Mouse (Mus musculus) intestine, embryonic 16.5 days (tissue): ENCODE measurements around the gene Klhdc1. TPM values are rescaled to one million over a fixed set of nuclear protein-coding genes. Genes with fewer than 3 reads are reported as not detected.

Experiments
- ATAC-seq: fragments of 200-750 bp; cut with Nextera tagmentation; 2 replicates; pipeline ENCODE4 v1.8.0; 2017; ENCODE audit warnings: moderate TSS enrichment, moderate library complexity
- H3K27ac ChIP-seq: fragments of 300-500 bp; sonication (generic); 2 replicates; pipeline ENCODE4 v1.5.1; 2014; ENCODE audit warnings: mild to moderate bottlenecking, low read length
- H3K27me3 ChIP-seq: fragments of 300-500 bp; sonication (generic); replicated peaks from 2 replicates; pipeline ENCODE4 v1.6.1; 2014; ENCODE audit warnings: low read length, control low read depth, mixed read lengths; ENCODE audit not compliant: control insufficient read depth, insufficient read depth
- H3K36me3 ChIP-seq: fragments of 300-500 bp; sonication (generic); 2 replicates; pipeline ENCODE4 v1.6.1; 2014; ENCODE audit warnings: low read length, control low read depth; ENCODE audit not compliant: control insufficient read depth, insufficient read depth
- H3K4me1 ChIP-seq: fragments of 300-500 bp; sonication (generic); 2 replicates; pipeline ENCODE4 v1.6.1; 2014; ENCODE audit warnings: low read length, control low read depth, mixed read lengths; ENCODE audit not compliant: control insufficient read depth, insufficient read depth
- H3K4me2 ChIP-seq: fragments of 300-500 bp; sonication (generic); 2 replicates; pipeline ENCODE4 v1.6.1; 2014; ENCODE audit warnings: low read depth, low read length, control low read depth
- H3K4me3 ChIP-seq: fragments of 300-500 bp; sonication (generic); 2 replicates; pipeline ENCODE4 v1.5.1; 2014; ENCODE audit warnings: mild to moderate bottlenecking, low read length
- H3K9ac ChIP-seq: fragments of 300-500 bp; sonication (generic); 2 replicates; pipeline ENCODE4 v1.6.1; 2014; ENCODE audit warnings: low read depth, low read length
- H3K9me3 ChIP-seq: fragments of 300-500 bp; sonication (generic); 2 replicates; pipeline ENCODE4 v1.6.1; 2016; ENCODE audit warnings: low read length, control low read depth; ENCODE audit not compliant: control insufficient read depth
- WGBS: fragments of 180-500 bp; shearing (Covaris S2); extraction: QIAGEN DNeasy Blood & Tissue Kit; methylation state at CpG from one replicate; pipeline ENCODE4 v1.1.7; 2014; 5-methylcytosine and 5-hydroxymethylcytosine counted together
- polyA plus RNA-seq: library from polyadenylated mRNA; unstranded; fragments of >200 nt; fragmentation: Nextera tagmentation; extraction: Ambion mirVana; gene quantifications from 2 replicates; pipeline ENCODE4 v1.2.1, GENCODE M21; 2015

Gene Klhdc1
- polyA plus RNA-seq, 1 experiment from 2014 or later = 5.2 TPM

- no peak for ATAC-seq
- H3K4me3 ChIP-seq = no peak overlapping the region
These were observed 12.8 kb downstream of the Klhdc1 start for GRCm38 (mm10) chr12:69253806-69254205.

GRCm38 (mm10) chr12:69257836-69258235 is 16.9 kb downstream of the Klhdc1 start:
- no peaks in the 10 kb centered on the region for H3K36me3 ChIP-seq
- H3K4me1 ChIP-seq = no peaks in the 10 kb centered on the region
- no peak for ATAC-seq
- H3K4me2 ChIP-seq = no peak overlapping the region
- no peak overlapping the region for H3K4me3 ChIP-seq
- no peaks in the 10 kb centered on the region for H3K9me3 ChIP-seq
- WGBS = 78% methylated on average over 11 of the region's 11 CpGs
- H3K27me3 ChIP-seq = no peaks in the 10 kb centered on the region
- H3K9ac ChIP-seq = no peak overlapping the region
- no peak overlapping the region for H3K27ac ChIP-seq

More at GRCm38 (mm10) chr12:69253806-69254205, 12.8 kb downstream of the Klhdc1 start:
- WGBS = 90% methylated on average over 1 of the region's 1 CpGs
- Histone ChIP-seq H3K27ac (no peak overlapping the region), H3K4me2 (no peak overlapping the region), H3K36me3 (no peaks in the 10 kb centered on the region), H3K9ac (no peak overlapping the region), H3K27me3 (no peaks in the 10 kb centered on the region), H3K9me3 (no peaks in the 10 kb centered on the region), H3K4me1 (no peaks in the 10 kb centered on the region)

DNA sequence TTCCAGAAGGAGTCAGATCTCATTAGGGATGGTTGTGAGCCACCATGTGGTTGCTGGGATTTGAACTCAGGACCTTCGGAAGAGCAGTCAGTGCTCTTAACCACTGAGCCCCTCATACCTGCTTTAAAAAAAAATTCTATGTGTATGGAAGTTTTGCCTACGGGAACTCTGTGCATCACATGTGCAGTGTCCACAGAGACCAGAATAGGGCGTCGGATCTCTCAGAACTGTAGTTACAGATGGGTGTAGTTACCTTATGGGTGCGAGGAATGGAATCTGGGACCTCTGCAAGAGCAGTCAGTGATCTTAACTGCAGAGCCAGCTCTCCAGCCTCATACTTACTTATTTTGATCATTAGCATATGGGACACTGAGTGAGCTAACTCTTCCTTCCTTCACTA is 21.3 kb downstream of the Klhdc1 start:
- Histone ChIP-seq H3K9ac (no peak overlapping the region), H3K36me3 (no peaks in the 10 kb centered on the region), H3K4me1 (no peaks in the 10 kb centered on the region), H3K4me3 (no peak overlapping the region), H3K9me3 (no peaks in the 10 kb centered on the region), H3K4me2 (no peak overlapping the region), H3K27ac (no peak overlapping the region), H3K27me3 (no peaks in the 10 kb centered on the region)
- 94% methylated on average over 5 of the region's 5 CpGs for WGBS
- ATAC-seq = no peak

GRCm38 (mm10) chr12:69265031-69265430 is 24.1 kb downstream of the Klhdc1 start:
- H3K4me3 ChIP-seq = no peak overlapping the region
- no peaks in the 10 kb centered on the region for H3K27me3 ChIP-seq
- H3K4me1 ChIP-seq = no peaks in the 10 kb centered on the region
- H3K9me3 ChIP-seq = no peaks in the 10 kb centered on the region
- 88% methylated on average over 3 of the region's 3 CpGs for WGBS
- no peak overlapping the region for H3K27ac ChIP-seq
- H3K4me2 ChIP-seq = no peak overlapping the region
- ATAC-seq = no peak
- H3K9ac ChIP-seq = no peak overlapping the region
- H3K36me3 ChIP-seq = no peaks in the 10 kb centered on the region

- no peak overlapping the region for H3K9ac ChIP-seq
- no peak overlapping the region for H3K4me2 ChIP-seq
- no peak for ATAC-seq
- no peak overlapping the region for H3K27ac ChIP-seq
- no peaks in the 10 kb centered on the region for H3K27me3 ChIP-seq
- no peaks in the 10 kb centered on the region for H3K9me3 ChIP-seq
- no peak overlapping the region for H3K4me3 ChIP-seq
- no peaks in the 10 kb centered on the region for H3K36me3 ChIP-seq
- no peaks in the 10 kb centered on the region for H3K4me1 ChIP-seq
- whole genome bisulfite sequencing = 77% methylated on average over 11 of the region's 11 CpGs
These were observed 27.1 kb downstream of the Klhdc1 start for GRCm38 (mm10) chr12:69267956-69268632.

DNA sequence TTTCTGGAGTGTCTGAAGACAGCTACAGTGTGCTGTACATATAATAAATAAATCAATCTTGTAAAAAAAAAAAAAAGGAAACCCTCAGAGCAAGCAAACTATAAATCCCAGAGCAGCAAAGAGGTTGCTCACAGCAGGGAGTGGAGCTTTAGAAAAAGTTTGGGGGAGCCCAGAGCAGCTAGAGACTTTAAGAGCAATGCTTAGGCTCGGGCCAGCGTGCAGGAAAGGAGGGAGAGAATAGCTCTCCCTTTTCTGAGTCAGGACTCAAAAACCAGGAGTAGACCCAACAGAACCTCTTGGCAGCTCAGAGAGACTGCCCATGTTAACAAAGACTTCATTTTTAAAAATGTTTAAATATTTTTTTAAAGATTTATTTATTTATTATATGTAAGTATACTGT is 28.0 kb downstream of the Klhdc1 start:
- no peaks in the 10 kb centered on the region for H3K27me3 ChIP-seq
- WGBS = 92% methylated on average over 2 of the region's 2 CpGs

DNA sequence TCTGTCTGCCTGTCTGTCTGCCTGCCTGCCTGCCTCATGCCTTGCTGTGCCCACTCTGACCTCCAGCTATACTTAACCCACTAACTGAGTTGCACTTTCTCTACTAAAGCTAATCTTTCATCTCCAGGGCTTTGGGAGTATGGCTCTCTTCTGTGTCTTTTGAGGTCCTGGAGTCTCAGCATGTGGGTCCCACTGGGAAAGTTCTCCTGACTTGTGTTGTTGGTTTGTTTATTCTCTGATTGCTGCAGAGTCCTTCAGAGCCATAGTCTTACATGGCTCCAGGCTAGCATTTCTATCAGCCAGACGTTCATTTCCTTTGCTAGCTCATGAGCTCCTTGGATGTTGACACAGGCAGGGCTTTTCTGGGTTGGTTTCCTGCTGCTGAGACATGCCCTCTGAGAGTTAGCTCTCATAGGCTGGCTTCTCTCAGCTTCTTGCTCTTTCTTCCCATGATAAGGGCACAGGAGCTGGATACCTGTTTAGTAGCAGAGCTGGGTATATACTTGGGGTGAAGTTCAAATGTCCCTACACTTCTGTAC is 39.0 kb downstream of the Klhdc1 start:
- Histone ChIP-seq H3K27ac (no peak overlapping the region), H3K4me2 (no peak overlapping the region), H3K4me3 (no peak overlapping the region), H3K4me1 (no peaks in the 10 kb centered on the region), H3K27me3 (no peaks in the 10 kb centered on the region), H3K9me3 (no peaks in the 10 kb centered on the region), H3K36me3 (no peaks in the 10 kb centered on the region), H3K9ac (no peak overlapping the region)
- 12% methylated on average over 1 of the region's 1 CpGs for WGBS
- no peak for ATAC-seq

More for the DNA sequence above, 28.0 kb downstream of the Klhdc1 start:
- Histone ChIP-seq H3K36me3 (no peaks in the 10 kb centered on the region), H3K4me2 (no peak overlapping the region), H3K4me3 (no peak overlapping the region), H3K9me3 (no peaks in the 10 kb centered on the region), H3K9ac (no peak overlapping the region), H3K4me1 (no peaks in the 10 kb centered on the region), H3K27ac (no peak overlapping the region)
- no peak for ATAC-seq

DNA sequence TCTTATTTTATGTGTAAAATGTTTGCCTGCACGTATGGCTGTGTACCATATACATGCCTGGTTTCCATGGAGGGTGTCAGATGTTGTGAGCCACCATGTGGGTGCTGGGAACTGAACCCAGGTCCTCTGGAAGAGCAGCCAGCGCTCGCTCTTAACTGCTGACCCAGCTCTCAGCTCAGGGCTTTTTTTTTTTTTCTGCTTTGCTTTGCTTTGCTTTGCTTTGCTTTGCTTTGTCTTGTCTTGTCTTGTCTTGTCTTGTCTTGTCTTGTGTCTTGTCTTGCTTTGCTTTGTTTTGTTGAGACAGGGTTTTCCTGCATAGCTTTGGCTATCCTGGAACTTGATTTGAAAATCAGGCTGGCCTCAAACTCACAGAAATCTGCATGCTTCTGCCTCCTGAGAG is 39.9 kb downstream of the Klhdc1 start:
- no peak overlapping the region for H3K27ac ChIP-seq
- no peaks in the 10 kb centered on the region for H3K27me3 ChIP-seq
- no peaks in the 10 kb centered on the region for H3K4me1 ChIP-seq
- ATAC-seq = no peak
- H3K9me3 ChIP-seq = no peaks in the 10 kb centered on the region
- H3K4me2 ChIP-seq = no peak overlapping the region
- H3K9ac ChIP-seq = no peak overlapping the region
- WGBS = 90% methylated on average over 3 of the region's 3 CpGs
- no peak overlapping the region for H3K4me3 ChIP-seq
- H3K36me3 ChIP-seq = no peaks in the 10 kb centered on the region

GRCm38 (mm10) chr12:69283146-69283545 is 42.2 kb downstream of the Klhdc1 start:
- Histone ChIP-seq H3K27me3 (no peaks in the 10 kb centered on the region), H3K4me2 (no peak overlapping the region), H3K9me3 (no peaks in the 10 kb centered on the region), H3K9ac (no peak overlapping the region), H3K4me1 (no peaks in the 10 kb centered on the region), H3K27ac (no peak overlapping the region), H3K4me3 (no peak overlapping the region), H3K36me3 (no peaks in the 10 kb centered on the region)
- ATAC-seq = no peak
- WGBS = 86% methylated on average over 7 of the region's 7 CpGs

- no peaks in the 10 kb centered on the region for H3K9me3 ChIP-seq
- WGBS = 86% methylated on average over 8 of the region's 8 CpGs
- no peak overlapping the region for H3K4me3 ChIP-seq
- H3K27me3 ChIP-seq = no peaks in the 10 kb centered on the region
- no peaks in the 10 kb centered on the region for H3K4me1 ChIP-seq
- ATAC-seq = no peak
- H3K4me2 ChIP-seq = no peak overlapping the region
- H3K36me3 ChIP-seq = no peaks in the 10 kb centered on the region
- H3K9ac ChIP-seq = no peak overlapping the region
- no peak overlapping the region for H3K27ac ChIP-seq
These were observed 46.6 kb downstream of the Klhdc1 start for GRCm38 (mm10) chr12:69287535-69287934.
